Mouse (Mus musculus): Measurements from ENCODE around the gene Slit3. TPM values are rescaled to one million over a fixed set of nuclear protein-coding genes. Genes with fewer than 3 reads are reported as not detected.

The Slit3 gene
- polyA plus RNA-seq, 1 experiment from 2014 or later = 5.9 TPM

GRCm38 (mm10) chr11:35472842-35473616 is 352.0 kb downstream of the Slit3 start:
- no peaks in the 10 kb centered on the region for H3K9me3 ChIP-seq (ENCODE audit: control insufficient read depth, low read length)
- H3K36me3 ChIP-seq (ENCODE audit: control insufficient read depth, insufficient read depth, low read length) = no peaks in the 10 kb centered on the region
- H3K27me3 ChIP-seq (replicated peaks; ENCODE audit: control insufficient read depth, insufficient read depth, low read length) = no peaks in the 10 kb centered on the region
- no peak overlapping the region for H3K9ac ChIP-seq (ENCODE audit: low read depth, low read length)
- 57% methylated on average over 11 of the region's 11 CpGs for WGBS
- no peak for ATAC-seq
- H3K4me1 ChIP-seq (ENCODE audit: control insufficient read depth, insufficient read depth, low read length) = peaks cover 2% of the 10 kb centered on the region; the same call in 1 of the 2 replicates
- no peak overlapping the region for H3K4me2 ChIP-seq (ENCODE audit: low read depth, low read length)
- H3K27ac ChIP-seq (ENCODE audit: low read length) = no peak overlapping the region
- no peak overlapping the region for H3K4me3 ChIP-seq (ENCODE audit: low read length)

- H3K9me3 ChIP-seq (ENCODE audit: control insufficient read depth, low read length) = no peaks in the 10 kb centered on the region
- H3K4me2 ChIP-seq (ENCODE audit: low read depth, low read length) = no peak overlapping the region
- no peak overlapping the region for H3K9ac ChIP-seq (ENCODE audit: low read depth, low read length)
- peaks cover 2% of the 10 kb centered on the region; the same call in 1 of the 2 replicates for H3K4me1 ChIP-seq (ENCODE audit: control insufficient read depth, insufficient read depth, low read length)
- no peak overlapping the region for H3K27ac ChIP-seq (ENCODE audit: low read length)
- 63% methylated on average over 5 of the region's 5 CpGs for WGBS
- H3K36me3 ChIP-seq (ENCODE audit: control insufficient read depth, insufficient read depth, low read length) = no peaks in the 10 kb centered on the region
- H3K4me3 ChIP-seq (ENCODE audit: low read length) = no peak overlapping the region
- no peaks in the 10 kb centered on the region for H3K27me3 ChIP-seq (replicated peaks; ENCODE audit: control insufficient read depth, insufficient read depth, low read length)
- no peak for ATAC-seq
Measured at GRCm38 (mm10) chr11:35473617-35473996, 352.6 kb downstream of the Slit3 start.

GRCm38 (mm10) chr11:35480146-35480545 is 359.1 kb downstream of the Slit3 start:
- WGBS = 47% methylated on average over 8 of the region's 8 CpGs

GRCm38 (mm10) chr11:35481611-35482363 is 360.8 kb downstream of the Slit3 start:
- WGBS = 89% methylated on average over 9 of the region's 9 CpGs
- ATAC-seq = no peak

More at GRCm38 (mm10) chr11:35480146-35480545, 359.1 kb downstream of the Slit3 start:
- no peak for ATAC-seq
- no peaks in the 10 kb centered on the region for H3K4me1 ChIP-seq (ENCODE audit: control insufficient read depth, insufficient read depth, low read length)
- no peak overlapping the region for H3K4me2 ChIP-seq (ENCODE audit: low read depth, low read length)
- H3K4me3 ChIP-seq (ENCODE audit: low read length) = no peak overlapping the region
- no peaks in the 10 kb centered on the region for H3K36me3 ChIP-seq (ENCODE audit: control insufficient read depth, insufficient read depth, low read length)
- H3K27ac ChIP-seq (ENCODE audit: low read length) = no peak overlapping the region
- H3K27me3 ChIP-seq (replicated peaks; ENCODE audit: control insufficient read depth, insufficient read depth, low read length) = no peaks in the 10 kb centered on the region
- no peaks in the 10 kb centered on the region for H3K9me3 ChIP-seq (ENCODE audit: control insufficient read depth, low read length)
- no peak overlapping the region for H3K9ac ChIP-seq (ENCODE audit: low read depth, low read length)

DNA sequence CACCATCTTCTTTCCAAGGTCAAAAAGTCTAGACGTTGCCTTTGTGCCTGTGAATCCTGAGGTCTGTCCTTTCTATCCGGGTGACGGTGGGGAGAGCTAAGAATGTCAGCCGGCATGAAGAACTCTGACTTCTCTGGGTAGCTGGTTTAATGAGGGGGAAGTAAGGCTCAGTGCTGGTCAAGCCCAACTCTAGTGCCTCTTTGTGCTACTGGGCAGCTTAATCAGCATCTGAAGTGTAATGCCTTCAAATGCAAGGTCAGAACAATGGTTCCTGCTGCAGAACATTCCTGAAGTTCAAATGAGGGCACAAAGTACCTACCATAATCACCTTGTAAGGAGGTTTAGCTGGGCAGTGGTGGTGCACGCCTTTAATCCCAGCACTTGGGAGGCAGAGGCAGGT is 366.9 kb downstream of the Slit3 start:
- no peak overlapping the region for H3K4me3 ChIP-seq (ENCODE audit: low read length)
- H3K9ac ChIP-seq (ENCODE audit: low read depth, low read length) = no peak overlapping the region
- no peak overlapping the region for H3K27ac ChIP-seq (ENCODE audit: low read length)
- no peak for ATAC-seq
- no peaks in the 10 kb centered on the region for H3K27me3 ChIP-seq (replicated peaks; ENCODE audit: control insufficient read depth, insufficient read depth, low read length)
- H3K9me3 ChIP-seq (ENCODE audit: control insufficient read depth, low read length) = no peaks in the 10 kb centered on the region
- no peaks in the 10 kb centered on the region for H3K36me3 ChIP-seq (ENCODE audit: control insufficient read depth, insufficient read depth, low read length)
- 91% methylated on average over 5 of the region's 5 CpGs for WGBS
- H3K4me2 ChIP-seq (ENCODE audit: low read depth, low read length) = no peak overlapping the region
- no peaks in the 10 kb centered on the region for H3K4me1 ChIP-seq (ENCODE audit: control insufficient read depth, insufficient read depth, low read length)

More at GRCm38 (mm10) chr11:35481611-35482363, 360.8 kb downstream of the Slit3 start:
- Histone ChIP-seq H3K4me2 (ENCODE audit: low read depth, low read length) (no peak overlapping the region), H3K4me3 (ENCODE audit: low read length) (no peak overlapping the region), H3K4me1 (ENCODE audit: control insufficient read depth, insufficient read depth, low read length) (no peaks in the 10 kb centered on the region), H3K9me3 (ENCODE audit: control insufficient read depth, low read length) (no peaks in the 10 kb centered on the region), H3K36me3 (ENCODE audit: control insufficient read depth, insufficient read depth, low read length) (no peaks in the 10 kb centered on the region), H3K9ac (ENCODE audit: low read depth, low read length) (no peak overlapping the region), H3K27me3 (replicated peaks; ENCODE audit: control insufficient read depth, insufficient read depth, low read length) (no peaks in the 10 kb centered on the region), H3K27ac (ENCODE audit: low read length) (no peak overlapping the region)

DNA sequence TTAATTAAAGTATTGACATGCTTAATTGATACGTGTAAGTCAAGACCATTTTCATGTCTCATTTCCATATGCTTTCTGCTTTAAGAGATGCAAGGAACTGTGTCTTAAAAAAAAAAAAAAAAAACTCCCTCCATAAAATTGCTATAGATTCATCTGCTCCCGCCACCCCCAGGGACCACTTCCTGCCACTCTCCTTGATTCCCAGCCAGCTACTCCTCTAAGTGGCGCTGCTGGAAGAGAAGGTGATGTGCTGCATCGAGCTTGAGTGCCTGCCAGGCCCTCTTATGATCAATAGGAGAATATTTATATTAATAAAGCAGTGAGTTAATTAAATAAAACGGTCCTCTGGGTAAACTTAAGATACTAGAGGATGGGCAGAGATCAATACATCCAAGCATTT is 370.7 kb downstream of the Slit3 start:
- WGBS = 58% methylated on average over 5 of the region's 5 CpGs
- Histone ChIP-seq H3K27me3 (replicated peaks; ENCODE audit: control insufficient read depth, insufficient read depth, low read length) (no peaks in the 10 kb centered on the region), H3K9me3 (ENCODE audit: control insufficient read depth, low read length) (no peaks in the 10 kb centered on the region), H3K27ac (ENCODE audit: low read length) (no peak overlapping the region), H3K4me1 (ENCODE audit: control insufficient read depth, insufficient read depth, low read length) (no peaks in the 10 kb centered on the region), H3K4me2 (ENCODE audit: low read depth, low read length) (no peak overlapping the region), H3K4me3 (ENCODE audit: low read length) (no peak overlapping the region), H3K9ac (ENCODE audit: low read depth, low read length) (no peak overlapping the region), H3K36me3 (ENCODE audit: control insufficient read depth, insufficient read depth, low read length) (no peaks in the 10 kb centered on the region)
- no peak for ATAC-seq

DNA sequence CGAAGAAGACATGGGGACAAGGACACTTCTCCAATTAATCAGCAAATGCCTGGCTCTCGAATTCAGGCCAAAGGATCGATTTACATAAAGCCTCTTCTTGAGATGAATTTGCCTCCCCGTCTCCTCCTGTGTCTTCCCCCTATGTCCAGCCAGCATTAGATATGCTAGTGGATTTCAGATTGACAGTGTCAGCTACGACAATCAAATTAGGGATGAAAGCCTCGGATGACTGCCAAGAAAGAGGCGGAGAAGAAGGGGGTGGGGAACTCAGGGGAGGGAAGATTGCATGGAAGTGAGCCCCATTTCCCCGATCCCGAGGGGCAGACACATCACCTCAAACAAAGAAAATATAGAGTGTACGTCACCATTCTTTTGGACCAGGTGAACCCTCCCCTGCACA is 375.9 kb downstream of the Slit3 start:
- Histone ChIP-seq H3K9me3 (ENCODE audit: control insufficient read depth, low read length) (no peaks in the 10 kb centered on the region), H3K36me3 (ENCODE audit: control insufficient read depth, insufficient read depth, low read length) (no peaks in the 10 kb centered on the region), H3K9ac (ENCODE audit: low read depth, low read length) (no peak overlapping the region), H3K27ac (ENCODE audit: low read length) (no peak overlapping the region), H3K4me1 (ENCODE audit: control insufficient read depth, insufficient read depth, low read length) (no peaks in the 10 kb centered on the region), H3K4me3 (ENCODE audit: low read length) (no peak overlapping the region), H3K4me2 (ENCODE audit: low read depth, low read length) (no peak overlapping the region), H3K27me3 (replicated peaks; ENCODE audit: control insufficient read depth, insufficient read depth, low read length) (no peaks in the 10 kb centered on the region)
- 81% methylated on average over 10 of the region's 10 CpGs for WGBS
- no peak for ATAC-seq

DNA sequence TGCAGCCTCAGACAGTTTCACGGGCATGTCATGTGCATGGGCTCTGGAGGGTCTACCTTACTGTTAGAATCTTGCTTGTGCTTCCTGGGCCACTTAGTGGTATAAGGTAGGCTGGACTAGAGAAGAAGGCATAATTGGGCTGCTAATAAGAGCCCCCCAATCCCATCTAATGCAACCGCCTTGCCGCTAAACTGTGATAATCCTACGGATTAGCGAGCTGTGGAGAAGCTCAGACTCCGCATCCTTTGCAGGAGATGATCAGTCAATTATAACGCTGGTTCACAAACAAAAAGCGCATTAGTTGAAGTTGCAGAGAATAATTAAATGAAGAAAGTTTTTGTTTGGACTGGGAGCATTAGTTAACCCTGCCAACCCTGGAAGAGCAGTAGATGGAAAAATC is 376.9 kb downstream of the Slit3 start:
- Histone ChIP-seq H3K4me2 (ENCODE audit: low read depth, low read length) (no peak overlapping the region), H3K9ac (ENCODE audit: low read depth, low read length) (no peak overlapping the region), H3K27ac (ENCODE audit: low read length) (no peak overlapping the region), H3K4me3 (ENCODE audit: low read length) (no peak overlapping the region), H3K36me3 (ENCODE audit: control insufficient read depth, insufficient read depth, low read length) (no peaks in the 10 kb centered on the region), H3K4me1 (ENCODE audit: control insufficient read depth, insufficient read depth, low read length) (no peaks in the 10 kb centered on the region; the same call in 1 of the 2 replicates), H3K27me3 (replicated peaks; ENCODE audit: control insufficient read depth, insufficient read depth, low read length) (no peaks in the 10 kb centered on the region), H3K9me3 (ENCODE audit: control insufficient read depth, low read length) (no peaks in the 10 kb centered on the region)
- WGBS = 80% methylated on average over 8 of the region's 8 CpGs
- ATAC-seq = no peak

- Histone ChIP-seq H3K4me3 (ENCODE audit: low read length) (no peak overlapping the region), H3K4me2 (ENCODE audit: low read depth, low read length) (no peak overlapping the region), H3K9ac (ENCODE audit: low read depth, low read length) (no peak overlapping the region), H3K9me3 (ENCODE audit: control insufficient read depth, low read length) (no peaks in the 10 kb centered on the region), H3K4me1 (ENCODE audit: control insufficient read depth, insufficient read depth, low read length) (no peaks in the 10 kb centered on the region; the same call in 1 of the 2 replicates), H3K27me3 (replicated peaks; ENCODE audit: control insufficient read depth, insufficient read depth, low read length) (no peaks in the 10 kb centered on the region), H3K36me3 (ENCODE audit: control insufficient read depth, insufficient read depth, low read length) (no peaks in the 10 kb centered on the region), H3K27ac (ENCODE audit: low read length) (no peak overlapping the region)
- 28% methylated on average over 3 of the region's 3 CpGs for WGBS
- ATAC-seq = no peak
Measured at GRCm38 (mm10) chr11:35502128-35502527, 381.1 kb downstream of the Slit3 start.

Data from intestine, embryonic 16.5 days (tissue).